Mouse (Mus musculus): ENCODE data around the gene Rnf43. TPM values are rescaled to one million over a fixed set of nuclear protein-coding genes. Genes with fewer than 3 reads are reported as not detected.

Gene Rnf43
- total and polyA plus RNA-seq, 2 experiments from 2014 or later: 0.79 to 1.8 TPM

DNA sequence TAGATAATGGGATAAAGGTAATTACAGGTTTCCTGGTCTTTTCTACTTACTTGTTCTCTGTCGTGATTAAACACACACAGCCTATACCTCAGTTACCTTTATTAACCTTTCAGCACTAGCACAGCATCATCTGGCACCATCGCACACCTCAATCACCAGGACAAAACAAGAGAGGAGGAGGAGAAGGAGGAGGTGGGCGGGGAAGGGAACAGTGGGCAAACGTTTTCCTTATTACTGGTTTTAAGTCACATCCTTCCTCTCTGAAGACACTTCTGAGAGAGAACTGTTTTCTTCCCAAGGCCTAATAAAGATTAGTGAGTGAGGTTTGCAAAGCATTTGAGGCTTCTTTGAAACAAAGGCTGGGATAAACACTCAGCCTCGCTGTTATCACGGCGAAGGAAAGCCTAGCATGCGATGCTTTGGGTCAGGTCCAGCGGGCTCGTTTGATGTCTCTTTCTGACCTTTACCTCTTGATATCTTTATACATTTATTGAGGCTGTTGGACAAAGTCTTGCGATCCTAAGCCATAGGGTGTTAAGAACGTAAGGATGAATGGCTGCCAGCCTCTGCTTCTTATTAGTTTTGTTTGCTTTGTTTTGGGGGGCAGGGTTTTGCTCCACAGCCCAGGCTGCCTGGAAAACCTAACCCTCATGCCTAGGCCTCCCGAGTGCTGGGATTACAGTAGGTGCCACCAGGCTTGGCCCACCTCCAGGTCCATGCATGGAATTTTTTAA lies 20.5 kb downstream of the Rnf43 start:
- Histone ChIP-seq H3K9me3 (ENCODE audit: low read length) (no peaks in the 10 kb centered on the region), H3K4me1 (ENCODE audit: insufficient read depth) (no peaks in the 10 kb centered on the region), H3K27ac (ENCODE audit: low read depth, low read length) (no peak overlapping the region), H3K36me3 (ENCODE audit: insufficient read depth) (no peaks in the 10 kb centered on the region), H3K4me3 (ENCODE audit: low read depth, low read length) (no peak overlapping the region), H3K9ac (no peak overlapping the region), H3K27me3 (ENCODE audit: insufficient read depth, low read length) (no peaks in the 10 kb centered on the region), H3K4me2 (ENCODE audit: low read depth) (no peak overlapping the region)
- no peak for TF ChIP-seq CTCF (IDR thresholded peaks at IDR 0.05; ENCODE audit: low read depth)
- WGBS: 34% methylated on average over 13 of the region's 13 CpGs
- ATAC-seq: no peak
- DNase-seq: no peak

DNA sequence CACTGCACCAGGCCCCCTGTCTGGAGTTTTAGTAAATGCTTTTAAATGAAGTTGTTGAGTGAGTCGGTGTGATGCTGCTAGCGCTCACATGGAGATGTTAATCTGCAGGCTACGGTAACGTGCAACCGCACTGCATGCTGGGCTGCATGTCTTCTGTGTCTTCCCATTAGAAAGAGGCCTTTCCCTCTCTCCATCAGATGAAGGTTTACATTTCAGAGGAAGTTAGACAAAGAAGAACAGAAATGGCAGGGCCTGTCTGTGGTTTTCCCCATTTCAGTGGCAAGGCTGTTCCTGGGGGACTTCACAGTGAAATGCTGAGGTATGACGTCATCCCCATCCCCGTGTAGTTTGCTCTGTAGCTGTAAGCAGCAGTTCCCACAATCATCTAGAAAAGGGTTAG lies 23.9 kb downstream of the Rnf43 start:
- Histone ChIP-seq H3K27me3 (ENCODE audit: insufficient read depth, low read length) (no peaks in the 10 kb centered on the region), H3K4me2 (ENCODE audit: low read depth) (no peak overlapping the region), H3K36me3 (ENCODE audit: insufficient read depth) (no peaks in the 10 kb centered on the region), H3K9ac (no peak overlapping the region), H3K4me1 (ENCODE audit: insufficient read depth) (0 out of 2 replicates have a peak, but pooled peaks cover 4% of the 10 kb centered on the region), H3K4me3 (ENCODE audit: low read depth, low read length) (no peak overlapping the region; the same call in 1 of the 2 replicates), H3K27ac (ENCODE audit: low read depth, low read length) (no peak overlapping the region), H3K9me3 (ENCODE audit: low read length) (no peaks in the 10 kb centered on the region)
- 55% methylated on average over 7 of the region's 7 CpGs for WGBS
- peak; percentile 24 for DNase-seq
- peak; percentile 63; the same call in 1 of the 2 replicates for ATAC-seq
- no peak for TF ChIP-seq CTCF (IDR thresholded peaks at IDR 0.05; ENCODE audit: low read depth)

DNA sequence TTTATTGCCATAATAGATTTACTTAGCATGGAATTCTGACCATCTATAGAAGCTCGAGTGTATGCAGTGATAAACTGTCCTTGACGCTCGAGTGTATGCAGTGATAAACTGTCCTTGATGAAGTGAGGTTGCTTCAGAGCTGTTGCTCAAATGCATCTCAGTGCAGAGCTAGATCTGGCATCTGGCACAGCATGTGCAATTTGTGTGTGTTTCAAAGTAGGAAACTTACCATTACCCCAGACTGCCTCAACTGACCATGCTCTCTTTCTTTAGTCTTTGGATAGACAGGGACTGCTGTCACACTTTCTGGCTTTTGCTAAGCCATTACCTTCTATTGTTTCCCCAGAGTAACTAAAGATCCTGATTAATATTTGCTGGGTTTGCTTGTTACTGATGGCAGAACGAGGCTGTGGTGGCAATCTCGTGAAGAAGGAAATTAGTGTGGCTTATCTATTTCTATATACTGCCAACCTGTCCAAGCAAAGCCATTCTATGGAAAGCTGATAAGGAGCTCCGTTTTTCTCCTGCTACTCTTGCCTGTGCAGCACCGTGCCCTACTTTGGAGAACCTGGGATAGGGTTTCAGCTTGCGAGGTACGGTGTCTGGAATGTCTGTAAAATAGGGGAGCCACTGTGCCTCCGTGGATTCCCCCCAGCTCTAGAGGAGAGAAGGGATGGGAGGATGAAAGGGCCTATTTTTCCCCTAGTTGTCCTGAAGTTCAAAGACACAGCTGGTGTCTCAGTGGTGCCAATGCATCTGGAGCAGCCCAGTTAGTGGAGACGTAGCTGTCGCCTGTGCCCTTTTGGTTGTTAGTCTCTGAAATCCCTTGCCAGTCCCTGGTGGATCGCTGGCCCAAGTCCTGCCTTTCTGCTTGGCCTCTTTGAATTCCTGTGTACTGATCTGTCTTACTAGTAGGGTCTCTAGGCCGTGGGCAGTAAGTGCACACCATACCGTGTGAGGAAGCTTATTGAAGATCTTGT lies 25.0 kb downstream of the Rnf43 start:
- no peak for ATAC-seq
- Histone ChIP-seq H3K27ac (ENCODE audit: low read depth, low read length) (no peak overlapping the region), H3K4me3 (ENCODE audit: low read depth, low read length) (no peak overlapping the region), H3K4me2 (ENCODE audit: low read depth) (no peak overlapping the region), H3K4me1 (ENCODE audit: insufficient read depth) (0 out of 2 replicates have a peak, but pooled peaks cover 4% of the 10 kb centered on the region), H3K27me3 (ENCODE audit: insufficient read depth, low read length) (no peaks in the 10 kb centered on the region), H3K9ac (no peak overlapping the region), H3K36me3 (ENCODE audit: insufficient read depth) (no peaks in the 10 kb centered on the region), H3K9me3 (ENCODE audit: low read length) (no peaks in the 10 kb centered on the region)
- WGBS: 66% methylated on average over 15 of the region's 15 CpGs
- TF ChIP-seq CTCF (IDR thresholded peaks at IDR 0.05; ENCODE audit: low read depth): no peak
- no peak for DNase-seq

DNA sequence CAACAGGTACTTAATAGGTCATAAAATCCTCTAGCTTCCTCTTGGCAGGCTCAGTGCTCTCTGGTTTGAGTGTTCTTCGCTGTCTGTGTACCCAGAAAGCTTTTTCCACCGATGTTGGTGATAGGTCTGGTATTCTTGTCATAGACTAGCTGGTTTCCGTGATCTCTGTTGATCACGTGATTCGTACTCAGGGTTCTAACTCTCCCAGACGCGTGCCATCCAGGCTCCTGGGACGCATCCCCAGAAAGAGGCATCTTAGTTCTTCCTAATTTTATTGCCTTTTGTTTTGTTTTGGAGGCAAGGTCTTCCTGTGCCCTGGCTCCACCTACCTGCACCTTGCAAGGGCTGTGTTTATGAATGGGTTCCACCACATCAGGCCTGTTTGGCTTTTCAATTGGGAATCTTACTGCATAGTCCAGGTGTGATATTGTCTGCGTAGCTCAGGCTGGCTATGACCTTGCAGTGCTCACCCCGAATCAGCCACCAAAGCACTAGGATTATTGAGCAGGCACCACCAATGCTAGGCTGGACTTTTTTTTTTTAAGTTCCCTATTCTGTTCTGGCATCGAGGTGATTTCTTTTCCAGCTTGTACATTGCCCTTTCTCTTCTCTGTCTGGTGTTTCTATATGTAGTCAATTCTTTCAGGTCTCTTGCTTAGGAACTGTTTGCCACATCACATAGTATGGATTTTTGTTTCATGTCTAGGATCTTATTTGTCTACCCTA lies 26.1 kb downstream of the Rnf43 start:
- Histone ChIP-seq H3K4me2 (ENCODE audit: low read depth) (no peak overlapping the region), H3K27me3 (ENCODE audit: insufficient read depth, low read length) (no peaks in the 10 kb centered on the region), H3K36me3 (ENCODE audit: insufficient read depth) (no peaks in the 10 kb centered on the region), H3K4me1 (ENCODE audit: insufficient read depth) (0 out of 2 replicates have a peak, but pooled peaks cover 4% of the 10 kb centered on the region), H3K9ac (no peak overlapping the region), H3K4me3 (ENCODE audit: low read depth, low read length) (no peak overlapping the region), H3K9me3 (ENCODE audit: low read length) (no peaks in the 10 kb centered on the region), H3K27ac (ENCODE audit: low read depth, low read length) (no peak overlapping the region)
- DNase-seq: no peak
- 88% methylated on average over 11 of the region's 11 CpGs for WGBS
- no peak for TF ChIP-seq CTCF (IDR thresholded peaks at IDR 0.05; ENCODE audit: low read depth)
- no peak for ATAC-seq

DNA sequence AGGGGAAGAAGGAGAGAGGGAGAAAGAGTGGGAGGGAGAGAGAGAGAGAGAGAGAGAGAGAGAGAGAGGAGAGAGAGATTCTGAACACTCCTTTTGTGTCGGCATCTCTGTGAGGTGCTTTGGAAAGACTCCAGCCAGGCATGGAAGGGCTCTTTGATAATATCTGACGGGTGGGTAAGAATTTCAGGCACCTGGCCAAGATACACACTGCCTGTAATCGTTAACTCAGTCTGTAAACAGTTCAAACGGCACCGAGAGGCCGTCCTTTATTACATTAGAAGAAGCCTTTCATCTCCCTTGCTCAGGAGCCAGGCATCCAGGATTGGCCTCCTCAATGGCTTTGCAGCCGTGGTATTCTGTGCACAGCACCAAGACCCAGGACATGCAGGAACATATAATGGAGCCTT lies 26.9 kb downstream of the Rnf43 start:
- TF ChIP-seq CTCF (IDR thresholded peaks at IDR 0.05; ENCODE audit: low read depth): no peak
- Histone ChIP-seq H3K4me3 (ENCODE audit: low read depth, low read length) (no peak overlapping the region), H3K36me3 (ENCODE audit: insufficient read depth) (no peaks in the 10 kb centered on the region), H3K27ac (ENCODE audit: low read depth, low read length) (0 out of 2 replicates have a peak overlapping the region, but pooled peaks have one; percentile 17), H3K4me1 (ENCODE audit: insufficient read depth) (0 out of 2 replicates have a peak, but pooled peaks cover 4% of the 10 kb centered on the region), H3K9ac (no peak overlapping the region), H3K9me3 (ENCODE audit: low read length) (no peaks in the 10 kb centered on the region), H3K27me3 (ENCODE audit: insufficient read depth, low read length) (no peaks in the 10 kb centered on the region), H3K4me2 (ENCODE audit: low read depth) (no peak overlapping the region)
- WGBS: 6% methylated on average over 7 of the region's 7 CpGs
- ATAC-seq: peak; percentile 48
- DNase-seq: peak; percentile 39

DNA sequence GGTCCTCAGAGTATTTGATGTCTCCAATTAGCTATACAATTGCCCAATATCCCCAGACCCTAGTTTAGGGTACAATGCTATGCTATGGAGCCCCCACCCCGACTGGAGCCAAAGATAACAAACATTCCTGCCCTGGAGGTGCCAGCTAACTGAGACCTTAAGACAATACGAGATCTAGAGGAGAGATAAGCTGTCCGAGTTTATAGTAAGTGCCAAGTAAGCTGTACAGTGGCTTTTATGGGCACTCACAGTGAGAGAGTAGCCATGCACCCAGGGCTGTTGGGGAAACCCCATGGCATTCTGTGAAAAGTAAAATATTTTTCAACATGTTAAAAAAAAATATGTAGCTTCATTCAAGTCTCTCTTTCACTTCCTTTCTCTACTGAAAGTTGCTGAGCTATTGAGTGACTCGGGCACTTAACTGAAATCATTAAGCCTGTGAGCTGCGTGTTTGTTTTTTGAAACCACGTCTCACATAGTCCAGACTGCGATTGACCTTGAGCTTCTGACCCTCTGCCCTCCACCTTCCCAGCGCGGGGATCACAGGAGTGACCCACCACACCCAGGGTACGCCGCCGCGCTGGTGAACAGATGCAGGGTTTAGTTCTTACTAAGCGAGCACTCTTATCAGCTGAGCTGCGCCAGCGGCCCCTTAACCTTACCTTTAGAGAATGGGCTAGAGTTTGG lies 27.7 kb downstream of the Rnf43 start:
- Histone ChIP-seq H3K4me3 (ENCODE audit: low read depth, low read length) (no peak overlapping the region), H3K27me3 (ENCODE audit: insufficient read depth, low read length) (no peaks in the 10 kb centered on the region), H3K9me3 (ENCODE audit: low read length) (no peaks in the 10 kb centered on the region), H3K27ac (ENCODE audit: low read depth, low read length) (0 out of 2 replicates have a peak overlapping the region, but pooled peaks have one; percentile 17), H3K9ac (no peak overlapping the region), H3K36me3 (ENCODE audit: insufficient read depth) (no peaks in the 10 kb centered on the region), H3K4me2 (ENCODE audit: low read depth) (no peak overlapping the region), H3K4me1 (ENCODE audit: insufficient read depth) (0 out of 2 replicates have a peak, but pooled peaks cover 4% of the 10 kb centered on the region)
- ATAC-seq (no peak), DNase-seq (no peak)
- WGBS: 70% methylated on average over 16 of the region's 16 CpGs
- TF ChIP-seq CTCF (IDR thresholded peaks at IDR 0.05; ENCODE audit: low read depth): no peak
